Mouse (Mus musculus) C2C12 (cell line): ENCODE data around the gene Atp1b1. TPM values are rescaled to one million over a fixed set of nuclear protein-coding genes. Genes with fewer than 3 reads are reported as not detected.

ENCODE experiments used
- H3K27me3 ChIP-seq: one replicate; pipeline ENCODE4 v1.6.1; 2011; ENCODE audit not compliant: control insufficient read depth, insufficient read depth, insufficient read length
- H3K36me3 ChIP-seq: one replicate; pipeline ENCODE4 v1.6.1; 2011; ENCODE audit not compliant: control insufficient read depth, insufficient read depth
- H3K4me3 ChIP-seq: one replicate; pipeline ENCODE4 v1.5.1; 2011; ENCODE audit warnings: mild to moderate bottlenecking, control low read depth; ENCODE audit not compliant: poor library complexity, insufficient read depth, severe bottlenecking
- H3K79me2 ChIP-seq: one replicate; pipeline ENCODE4 v1.6.1; 2011; ENCODE audit not compliant: control insufficient read depth, insufficient read depth
- H3K79me3 ChIP-seq: one replicate; pipeline ENCODE4 v1.6.1; 2011; ENCODE audit warnings: low read depth, control low read depth
- H3ac ChIP-seq: one replicate; pipeline ENCODE3; 2011; ENCODE audit warnings: low read depth; ENCODE audit not compliant: control insufficient read depth, insufficient read length
- CEBPB ChIP-seq: IDR thresholded peaks from one replicate; pipeline ENCODE4 v1.6.1; 2011; ENCODE audit warnings: low read depth, mild to moderate bottlenecking, control low read depth, moderate library complexity
- CTCF ChIP-seq: IDR thresholded peaks from one replicate; pipeline ENCODE4 v1.5.1; 2011; ENCODE audit not compliant: control insufficient read depth, insufficient read depth, insufficient read length
- FOSL1 ChIP-seq: IDR thresholded peaks from one replicate; pipeline ENCODE4 v1.8.0; 2011; ENCODE audit warnings: mild to moderate bottlenecking, low read length; ENCODE audit not compliant: poor library complexity, insufficient read depth, severe bottlenecking
- MAX ChIP-seq: IDR thresholded peaks from one replicate; pipeline ENCODE4 v1.6.1; 2011; ENCODE audit warnings: mild to moderate bottlenecking, control low read depth
- MYOD1 ChIP-seq: IDR thresholded peaks from one replicate; pipeline ENCODE4 v1.6.1; 2011; ENCODE audit warnings: low read depth; ENCODE audit not compliant: control insufficient read depth, insufficient read length
- MYOG ChIP-seq: IDR thresholded peaks from one replicate; pipeline ENCODE4 v1.6.1; 2011; ENCODE audit not compliant: control insufficient read depth, insufficient read length; ENCODE audit errors: extremely low read depth
- USF1 ChIP-seq: IDR thresholded peaks from one replicate; pipeline ENCODE4 v1.6.1; 2011; ENCODE audit warnings: low read depth, mild to moderate bottlenecking, control low read depth, moderate library complexity
- polyA plus RNA-seq: library from polyadenylated mRNA; unstranded; fragments of >200 nt; fragmentation: generic; extraction: Trizol; gene quantifications from one replicate; pipeline ENCODE4 v1.2.1, GENCODE M21; 2012; ENCODE audit warnings: missing spikeins

Gene Atp1b1
- polyA plus RNA-seq, 1 experiment = 13.6 TPM

DNA sequence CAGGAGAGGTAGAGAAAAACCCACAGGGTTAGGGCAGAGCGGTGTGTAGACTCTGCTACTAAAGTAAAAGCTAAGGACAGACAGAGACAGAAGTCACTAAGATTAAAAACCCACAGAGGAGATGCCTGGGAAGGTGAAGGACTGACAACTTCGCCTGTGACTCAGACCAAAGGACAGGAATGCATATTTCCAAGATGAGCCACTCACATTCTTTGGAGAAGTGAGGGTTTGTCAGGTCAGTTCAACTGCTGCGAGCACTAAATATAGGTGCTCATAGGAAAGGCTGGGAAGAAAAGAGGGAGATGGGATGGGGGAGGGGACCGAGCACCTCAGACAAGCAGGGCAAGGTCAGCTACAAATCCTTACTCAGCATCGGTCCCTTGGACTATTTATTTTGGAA, 6.8 kb downstream of the Atp1b1 start:
- Histone ChIP-seq H3K36me3 (peaks cover 6% of the 10 kb centered on the region), H3ac (no peak overlapping the region), H3K4me3 (no peak overlapping the region), H3K27me3 (no peaks in the 10 kb centered on the region), H3K79me2 (peaks cover 17% of the 10 kb centered on the region), H3K79me3 (peaks cover under 1% of the 10 kb centered on the region)
- TF ChIP-seq FOSL1 (peak; percentile 33), CTCF (no peak)

DNA sequence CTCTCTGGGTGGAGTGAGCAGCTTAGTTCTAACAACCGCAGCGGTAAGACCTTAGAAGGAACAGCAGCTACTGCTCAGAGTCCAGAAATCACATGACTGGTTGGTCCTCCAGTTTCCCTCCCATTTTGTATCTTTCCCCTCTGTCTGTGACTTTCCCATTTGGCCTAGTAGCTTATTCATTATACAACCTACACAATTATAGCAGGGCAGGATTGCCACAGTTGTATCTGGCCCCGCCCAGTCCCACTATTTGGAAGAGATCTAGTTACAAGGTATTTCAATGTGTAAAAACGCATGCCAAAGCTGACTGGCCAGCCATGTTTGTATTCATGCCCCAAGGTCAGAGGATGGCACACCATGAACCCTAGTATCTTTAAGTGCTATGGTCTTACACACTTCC, 7.5 kb downstream of the Atp1b1 start:
- Histone ChIP-seq H3K27me3 (no peaks in the 10 kb centered on the region), H3K79me2 (peaks cover 13% of the 10 kb centered on the region), H3K4me3 (no peak overlapping the region), H3K79me3 (peaks cover 1% of the 10 kb centered on the region), H3ac (no peak overlapping the region), H3K36me3 (peaks cover 6% of the 10 kb centered on the region)
- no peak for TF ChIP-seq MAX
- peak; percentile 43 for TF ChIP-seq USF1
- TF ChIP-seq MYOG = no peak

DNA sequence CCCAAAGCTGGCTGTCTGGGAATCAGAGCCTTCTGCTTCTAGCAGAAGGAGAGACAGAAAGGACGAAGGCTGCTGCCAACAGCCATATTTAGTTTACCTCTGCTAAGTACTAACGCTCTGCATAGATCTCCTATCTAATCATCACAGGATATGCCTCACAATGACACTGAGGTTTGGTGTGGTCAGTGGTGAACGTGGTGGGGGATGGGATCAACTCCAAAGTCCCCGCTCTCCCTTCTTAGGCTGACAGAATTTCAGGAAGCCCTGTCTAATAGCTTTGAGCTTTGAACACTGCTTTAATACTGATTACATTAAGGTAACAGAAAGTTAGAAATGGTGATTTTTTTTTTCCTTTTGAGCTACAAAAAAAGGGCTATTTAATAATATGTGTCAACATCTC, 7.9 kb downstream of the Atp1b1 start:
- peaks cover 1% of the 10 kb centered on the region for H3K79me3 ChIP-seq
- H3K36me3 ChIP-seq = peaks cover 6% of the 10 kb centered on the region
- H3K27me3 ChIP-seq = no peaks in the 10 kb centered on the region
- H3K4me3 ChIP-seq = no peak overlapping the region
- H3K79me2 ChIP-seq = peaks cover 12% of the 10 kb centered on the region
- no peak overlapping the region for H3ac ChIP-seq
- TF ChIP-seq FOSL1 = no peak
- no peak for TF ChIP-seq MAX
- TF ChIP-seq MYOG = no peak
- no peak for TF ChIP-seq CEBPB
- no peak for TF ChIP-seq CTCF
- no peak for TF ChIP-seq MYOD1
- no peak for TF ChIP-seq USF1

DNA sequence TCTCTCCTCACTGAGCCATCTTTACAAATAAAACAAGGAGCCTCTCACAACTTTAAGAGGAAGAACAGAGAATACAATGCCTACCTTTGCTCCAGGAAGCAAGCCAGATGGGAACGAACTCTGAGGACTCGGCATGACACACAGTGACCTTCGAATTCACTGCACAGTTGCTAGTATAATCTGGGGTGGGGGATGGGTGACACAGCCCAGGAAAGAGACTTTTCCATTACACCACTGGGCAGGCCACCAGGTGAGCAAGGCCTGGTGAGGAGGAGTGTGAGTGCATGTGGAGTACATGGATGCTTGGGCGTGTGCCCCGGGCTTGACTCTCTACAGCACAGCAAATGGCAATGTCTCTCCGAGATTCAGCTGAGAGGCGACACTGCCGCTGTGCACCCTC, 8.5 kb downstream of the Atp1b1 start:
- Histone ChIP-seq H3K4me3 (no peak overlapping the region), H3ac (no peak overlapping the region), H3K27me3 (no peaks in the 10 kb centered on the region), H3K36me3 (peaks cover 6% of the 10 kb centered on the region), H3K79me2 (peaks cover 6% of the 10 kb centered on the region), H3K79me3 (peaks cover 1% of the 10 kb centered on the region)
- no peak for TF ChIP-seq CTCF

DNA sequence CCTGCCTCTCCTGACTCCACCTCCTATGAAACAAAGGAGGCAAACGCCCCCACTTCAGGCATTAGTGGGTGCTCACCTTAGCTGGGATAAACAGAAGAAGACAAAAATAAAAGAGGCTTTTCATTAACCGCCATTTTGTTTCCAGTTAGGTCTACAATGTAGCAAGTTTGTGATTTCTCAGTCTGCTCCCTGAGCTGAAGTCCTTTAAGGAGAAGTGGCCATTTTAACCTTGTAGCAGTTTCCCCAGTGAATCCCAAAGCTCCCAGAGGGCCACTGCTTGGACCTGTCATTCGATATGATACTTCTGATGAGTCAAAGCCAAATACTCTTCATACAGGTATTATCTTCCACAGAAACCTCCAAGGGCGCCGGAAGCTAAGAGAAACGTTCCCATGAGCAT, 10.6 kb downstream of the Atp1b1 start:
- Histone ChIP-seq H3ac (no peak overlapping the region), H3K4me3 (no peak overlapping the region), H3K36me3 (peaks cover 6% of the 10 kb centered on the region), H3K79me3 (peaks cover 1% of the 10 kb centered on the region), H3K79me2 (no peaks in the 10 kb centered on the region), H3K27me3 (no peaks in the 10 kb centered on the region)
- TF ChIP-seq MYOG (no peak), CEBPB (no peak), FOSL1 (no peak), USF1 (no peak), MAX (no peak), MYOD1 (no peak), CTCF (no peak)

DNA sequence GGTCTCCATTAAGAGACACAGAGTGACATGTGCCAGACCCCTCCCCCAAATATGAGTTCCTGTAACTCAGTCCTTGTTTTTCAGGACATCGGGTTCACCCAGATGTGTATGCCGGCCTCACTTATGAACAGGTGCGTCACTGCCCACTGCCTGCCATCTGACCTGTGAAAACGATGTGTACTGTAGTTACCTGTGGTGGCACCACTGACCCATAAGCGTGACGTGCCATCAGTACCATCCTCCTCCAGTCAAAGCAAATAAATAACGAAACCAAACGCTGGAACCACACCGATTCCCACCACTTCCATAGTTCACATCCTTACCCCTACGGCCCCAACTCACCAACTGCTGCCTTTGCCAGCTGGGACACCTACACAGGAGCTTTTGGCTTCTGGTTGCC, 11.6 kb downstream of the Atp1b1 start:
- H3K27me3 ChIP-seq = no peaks in the 10 kb centered on the region
- no peak overlapping the region for H3K4me3 ChIP-seq
- H3K36me3 ChIP-seq = peaks cover 12% of the 10 kb centered on the region
- TF ChIP-seq MAX (no peak), MYOD1 (no peak), USF1 (no peak), FOSL1 (no peak), CTCF (no peak), MYOG (no peak), CEBPB (no peak)
- no peaks in the 10 kb centered on the region for H3K79me2 ChIP-seq
- peaks cover 1% of the 10 kb centered on the region for H3K79me3 ChIP-seq
- no peak overlapping the region for H3ac ChIP-seq
